Mouse (Mus musculus) neural tube, embryonic 12.5 days (tissue): ENCODE measurements around the gene BC003965. TPM values are rescaled to one million over a fixed set of nuclear protein-coding genes. Genes with fewer than 3 reads are reported as not detected.

Experiments used
- ATAC-seq: fragments of 200-750 bp; cut with Nextera tagmentation; 2 replicates; pipeline ENCODE4 v1.8.0; 2017; ENCODE audit warnings: low read depth, mild to moderate bottlenecking, moderate TSS enrichment, moderate library complexity; ENCODE audit not compliant: low FRiP score
- H3K27ac ChIP-seq: fragments of 300-500 bp; sonication (generic); 2 replicates; pipeline ENCODE4 v1.5.1; 2016
- H3K27me3 ChIP-seq: fragments of 300-500 bp; sonication (generic); replicated peaks from 2 replicates; pipeline ENCODE4 v1.6.1; 2016; ENCODE audit warnings: mild to moderate bottlenecking
- H3K36me3 ChIP-seq: fragments of 300-500 bp; sonication (generic); 2 replicates; pipeline ENCODE4 v1.6.1; 2016; ENCODE audit warnings: mild to moderate bottlenecking
- H3K4me1 ChIP-seq: fragments of 300-500 bp; sonication (generic); 2 replicates; pipeline ENCODE4 v1.6.1; 2016
- H3K4me2 ChIP-seq: fragments of 300-500 bp; sonication (generic); replicated peaks from 2 replicates; pipeline ENCODE4 v1.6.1; 2016; ENCODE audit warnings: mild to moderate bottlenecking
- H3K4me3 ChIP-seq: fragments of 300-500 bp; sonication (generic); 2 replicates; pipeline ENCODE4 v1.5.1; 2016
- H3K9ac ChIP-seq: fragments of 300-500 bp; sonication (generic); 2 replicates; pipeline ENCODE4 v1.6.1; 2016; ENCODE audit warnings: mild to moderate bottlenecking
- H3K9me3 ChIP-seq: fragments of 300-500 bp; sonication (generic); 2 replicates; pipeline ENCODE4 v1.6.1; 2016; ENCODE audit warnings: mild to moderate bottlenecking
- WGBS: fragments of 180-500 bp; shearing (Covaris S2); methylation state at CpG from one replicate; pipeline ENCODE4 v1.1.7; 2016; 5-methylcytosine and 5-hydroxymethylcytosine counted together
- polyA plus RNA-seq: library from polyadenylated mRNA; unstranded; fragments of >200 nt; fragmentation: Nextera tagmentation; extraction: Ambion mirVana; gene quantifications from 2 replicates; pipeline ENCODE4 v1.2.1, GENCODE M21; 2016

BC003965 gene
- polyA plus RNA-seq: 34.1 and 36.2 TPM in 2 replicates

DNA sequence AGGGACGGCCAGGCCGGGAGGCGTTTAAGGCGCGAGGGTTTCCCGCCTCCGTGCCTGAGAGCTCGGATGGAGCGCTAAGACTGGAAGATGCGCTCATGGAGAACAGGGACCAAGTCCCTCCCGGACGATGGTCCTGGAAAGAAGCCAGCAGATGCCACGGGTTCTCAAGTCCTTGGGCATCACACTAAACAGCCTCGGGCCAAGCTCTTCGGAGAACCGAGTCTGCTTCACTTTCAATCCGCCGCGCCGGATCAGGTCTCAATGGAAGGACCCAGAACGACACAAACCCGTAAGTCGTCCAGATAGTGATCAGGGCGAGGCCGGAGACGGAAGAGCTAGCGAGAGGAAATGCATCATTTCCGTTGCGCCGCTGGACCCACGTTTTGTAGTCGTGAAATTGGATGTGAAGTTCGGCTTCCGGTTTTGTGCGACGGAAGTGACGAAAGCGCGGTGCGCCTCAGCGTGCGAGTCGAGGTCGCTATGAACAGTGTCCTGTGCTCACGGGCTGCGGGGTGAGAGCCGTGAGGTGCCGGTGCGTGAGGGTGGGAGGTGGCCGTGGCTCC, at the start of gene BC003965:
Gene BC003965, plus strand, starts transcription at position 426 of the 563 bp plus-strand sequence.
- under 1% methylated on average over 50 of the region's 50 CpGs for WGBS

DNA sequence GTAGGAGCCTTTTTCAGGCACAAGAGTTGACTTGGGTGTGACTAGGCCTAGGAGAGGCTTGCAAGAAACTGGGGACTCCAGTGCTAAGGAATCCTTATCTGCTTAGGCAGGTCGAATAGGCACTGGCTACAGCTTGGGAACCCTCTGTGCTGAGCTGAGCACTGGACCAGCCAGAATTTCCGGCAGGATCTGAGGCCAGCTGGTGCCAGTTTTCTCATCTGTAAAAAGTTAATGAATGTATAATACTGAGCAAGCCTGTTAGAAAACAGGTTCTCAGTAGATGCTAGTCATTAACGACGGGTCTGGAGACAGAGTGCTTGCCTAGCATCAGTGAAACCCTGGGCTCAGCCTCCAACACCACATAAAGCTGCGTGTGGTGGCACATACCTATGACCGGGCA, 48.7 kb upstream of the BC003965 start:
- Histone ChIP-seq H3K4me3 (no peak overlapping the region), H3K36me3 (no peaks in the 10 kb centered on the region; the same call in 1 of the 2 replicates), H3K9ac (no peak overlapping the region), H3K4me1 (peaks cover 14% of the 10 kb centered on the region), H3K27me3 (no peaks in the 10 kb centered on the region), H3K9me3 (no peaks in the 10 kb centered on the region), H3K4me2 (no peak overlapping the region), H3K27ac (no peak overlapping the region)
- 91% methylated on average over 6 of the region's 6 CpGs for WGBS
- no peak for ATAC-seq

More for the DNA sequence above, at the start of gene BC003965:
- Histone ChIP-seq H3K27me3 (no peaks in the 10 kb centered on the region), H3K4me2 (peak within 1 kb of the TSS; percentile 96), H3K9ac (peak within 1 kb of the TSS; percentile 87), H3K4me3 (peak within 1 kb of the TSS; percentile 78), H3K9me3 (no peaks in the 10 kb centered on the region), H3K4me1 (peaks cover 17% of the 10 kb centered on the region), H3K27ac (peak within 1 kb of the TSS; percentile 76), H3K36me3 (no peaks in the 10 kb centered on the region)
- peak; percentile 84 for ATAC-seq

DNA sequence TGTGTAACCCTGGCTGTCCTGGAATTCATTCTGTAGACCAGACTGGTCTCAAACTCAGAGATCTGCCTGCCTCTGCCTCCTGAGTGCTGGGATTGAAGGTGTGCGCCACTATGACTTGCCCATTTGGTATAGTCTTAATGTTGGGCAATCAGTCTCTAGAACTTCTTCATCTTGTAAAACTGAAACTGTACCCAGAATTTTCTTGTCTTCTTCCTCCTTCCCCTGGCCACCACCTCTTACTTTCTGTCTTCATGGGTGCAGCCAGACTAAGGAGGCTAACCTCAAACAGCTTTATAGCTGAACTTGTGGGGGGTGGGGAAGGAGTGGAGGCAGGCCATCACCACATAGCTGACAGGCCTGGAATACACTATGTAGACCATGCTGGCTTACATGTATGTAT, 45.6 kb upstream of the BC003965 start:
- ATAC-seq: no peak
- H3K36me3 ChIP-seq: no peaks in the 10 kb centered on the region; the same call in 1 of the 2 replicates
- H3K9me3 ChIP-seq: no peaks in the 10 kb centered on the region
- H3K4me2 ChIP-seq: no peak overlapping the region
- WGBS: 93% methylated on average over 1 of the region's 1 CpGs
- H3K27me3 ChIP-seq: no peaks in the 10 kb centered on the region
- peaks cover 13% of the 10 kb centered on the region for H3K4me1 ChIP-seq
- no peak overlapping the region for H3K9ac ChIP-seq
- no peak overlapping the region for H3K27ac ChIP-seq
- no peak overlapping the region for H3K4me3 ChIP-seq

DNA sequence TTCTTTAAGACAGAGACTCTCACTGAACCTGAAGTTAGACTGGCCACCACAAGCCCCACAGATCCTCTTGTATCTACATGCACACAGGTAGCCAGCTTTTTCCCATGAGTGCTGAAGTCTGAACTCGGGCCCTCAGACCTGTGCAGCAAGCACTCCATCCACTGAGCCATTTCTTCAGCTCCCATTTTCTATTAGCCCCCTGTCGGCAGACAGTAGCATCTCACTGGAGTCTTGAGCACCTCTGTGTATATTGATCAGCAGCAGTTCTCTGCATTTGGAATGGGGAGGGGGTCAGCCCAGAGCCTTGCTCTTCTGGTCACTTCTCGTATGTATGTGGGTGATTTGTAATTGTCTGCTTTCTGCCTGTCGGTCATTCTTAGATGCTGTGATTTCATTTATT, 44.4 kb upstream of the BC003965 start:
- H3K36me3 ChIP-seq: peaks cover 6% of the 10 kb centered on the region; the same call in 1 of the 2 replicates
- H3K9me3 ChIP-seq: no peaks in the 10 kb centered on the region
- 0 out of 2 replicates have a peak, but pooled peaks cover 4% of the 10 kb centered on the region for H3K4me1 ChIP-seq
- no peaks in the 10 kb centered on the region for H3K27me3 ChIP-seq
- ATAC-seq: no peak
- H3K27ac ChIP-seq: no peak overlapping the region
- 74% methylated on average over 4 of the region's 4 CpGs for WGBS
- no peak overlapping the region for H3K4me3 ChIP-seq
- no peak overlapping the region for H3K4me2 ChIP-seq
- no peak overlapping the region for H3K9ac ChIP-seq

DNA sequence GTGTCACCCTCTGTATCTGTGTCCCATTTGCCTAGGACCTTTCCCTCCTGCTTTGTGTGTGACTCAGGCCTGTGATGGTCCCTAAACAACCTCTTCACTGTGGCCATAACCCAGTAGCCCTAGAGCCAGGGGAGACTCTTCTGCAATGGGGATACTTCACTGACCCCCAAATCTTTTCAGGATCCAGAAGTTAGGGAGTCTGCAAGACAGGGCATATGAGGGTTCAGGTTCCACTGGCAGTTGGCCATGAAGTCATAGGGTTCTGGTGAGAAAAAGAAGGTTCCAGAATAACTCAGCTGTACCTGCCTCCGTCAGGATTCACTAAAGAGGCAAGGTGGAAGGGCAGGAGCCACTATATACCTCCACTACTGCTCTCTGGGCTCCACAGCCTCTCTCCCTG, 22.2 kb upstream of the BC003965 start, which contains the start of gene Ccdc154:
Gene Ccdc154, plus strand, starts transcription at position 301 of the 400 bp plus-strand sequence.
- no peak within 1 kb of the TSS for H3K4me3 ChIP-seq
- H3K9me3 ChIP-seq: no peaks in the 10 kb centered on the region
- H3K4me1 ChIP-seq: no peaks in the 10 kb centered on the region
- H3K4me2 ChIP-seq: no peak within 1 kb of the TSS
- H3K9ac ChIP-seq: no peak within 1 kb of the TSS
- no peaks in the 10 kb centered on the region for H3K27me3 ChIP-seq
- H3K27ac ChIP-seq: no peak within 1 kb of the TSS
- 82% methylated on average over 1 of the region's 1 CpGs for WGBS
- ATAC-seq: no peak
- H3K36me3 ChIP-seq: peaks cover 44% of the 10 kb centered on the region

DNA sequence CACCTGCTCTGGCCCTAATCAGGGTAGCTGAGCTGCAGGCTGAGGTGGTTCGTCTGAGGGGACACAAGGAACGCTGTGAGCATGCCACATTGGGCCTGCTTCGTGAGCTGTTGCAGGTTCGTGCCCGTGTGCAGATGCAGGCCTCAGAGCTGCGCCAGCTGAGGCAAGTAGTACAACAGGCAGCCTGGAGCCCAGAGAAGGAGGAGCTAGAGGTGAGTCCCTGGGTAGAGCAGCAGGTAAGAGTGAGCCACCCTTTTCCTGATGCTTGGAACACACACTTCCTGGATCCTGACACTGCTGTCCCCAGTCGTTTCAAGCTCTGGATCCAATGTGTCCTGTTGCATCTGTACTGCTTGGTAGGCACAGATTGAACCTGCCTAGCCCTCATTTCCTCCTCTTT, 21.0 kb upstream of the BC003965 start:
- Histone ChIP-seq H3K9me3 (no peaks in the 10 kb centered on the region), H3K9ac (no peak overlapping the region), H3K36me3 (peaks cover 33% of the 10 kb centered on the region), H3K4me3 (no peak overlapping the region), H3K4me1 (no peaks in the 10 kb centered on the region), H3K27me3 (no peaks in the 10 kb centered on the region), H3K27ac (no peak overlapping the region), H3K4me2 (no peak overlapping the region)
- 82% methylated on average over 7 of the region's 7 CpGs for WGBS
- ATAC-seq: no peak

DNA sequence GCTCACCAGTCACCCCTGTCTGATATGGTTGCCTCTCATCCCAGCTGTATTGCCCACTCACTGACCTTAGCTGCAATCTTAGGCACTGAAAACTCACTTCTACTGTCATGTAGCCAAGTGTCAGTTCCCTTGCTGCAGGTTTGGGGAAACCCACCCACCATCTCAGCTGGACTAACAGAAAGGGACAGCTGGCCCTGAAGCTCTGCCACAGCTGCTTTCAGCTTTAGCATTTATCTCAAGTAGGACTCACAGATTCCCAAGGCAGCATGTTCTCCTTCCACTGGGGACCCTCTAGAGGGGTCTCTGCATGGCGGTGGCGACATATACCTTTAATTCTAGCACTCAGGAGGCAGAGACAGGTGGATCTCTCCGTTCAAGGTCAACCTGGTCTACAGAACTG, 19.6 kb upstream of the BC003965 start:
- peaks cover 23% of the 10 kb centered on the region for H3K36me3 ChIP-seq
- no peaks in the 10 kb centered on the region for H3K4me1 ChIP-seq
- no peak overlapping the region for H3K4me3 ChIP-seq
- H3K9me3 ChIP-seq: no peaks in the 10 kb centered on the region
- H3K4me2 ChIP-seq: no peak overlapping the region
- H3K27ac ChIP-seq: no peak overlapping the region
- no peak for ATAC-seq
- H3K9ac ChIP-seq: no peak overlapping the region
- WGBS: 88% methylated on average over 3 of the region's 3 CpGs
- no peaks in the 10 kb centered on the region for H3K27me3 ChIP-seq

DNA sequence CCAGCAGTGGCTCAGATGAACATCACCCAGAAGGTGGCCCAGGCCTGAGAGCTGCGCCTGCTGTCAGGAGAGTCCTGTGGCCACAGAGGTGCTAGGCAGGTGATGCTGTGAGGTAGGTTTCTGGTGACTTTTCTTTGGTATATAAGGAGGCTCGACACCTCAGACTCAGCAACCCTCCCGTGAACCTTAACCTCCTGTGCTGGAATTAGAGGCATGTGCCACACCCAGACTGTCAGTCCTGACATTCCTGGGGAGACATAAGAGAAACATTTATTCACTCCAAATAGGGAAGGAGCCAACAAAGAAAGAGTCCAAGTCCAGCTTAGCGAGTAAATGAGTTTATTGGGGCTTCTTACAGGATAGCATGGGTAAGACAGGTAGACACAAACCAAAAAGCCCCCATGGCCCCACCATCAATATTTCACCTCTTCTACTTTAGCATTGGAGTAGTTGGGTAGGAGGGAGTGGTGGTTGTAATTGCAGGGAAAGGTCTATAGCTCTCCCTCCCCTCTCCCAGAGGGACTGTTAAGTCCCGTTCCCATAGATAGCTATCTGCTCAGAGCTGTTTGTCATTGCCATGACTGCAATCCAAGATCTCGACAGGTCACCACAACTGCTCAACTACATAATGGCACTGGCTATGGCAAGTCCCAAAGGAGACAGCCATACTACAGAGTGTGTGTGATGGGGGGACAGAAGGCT, 18.2 kb upstream of the BC003965 start:
- Histone ChIP-seq H3K4me2 (no peak overlapping the region), H3K4me1 (no peaks in the 10 kb centered on the region), H3K4me3 (no peak overlapping the region), H3K27ac (no peak overlapping the region), H3K9ac (no peak overlapping the region), H3K9me3 (no peaks in the 10 kb centered on the region), H3K36me3 (peaks cover 9% of the 10 kb centered on the region), H3K27me3 (no peaks in the 10 kb centered on the region)
- WGBS: 68% methylated on average over 6 of the region's 6 CpGs
- ATAC-seq: no peak

DNA sequence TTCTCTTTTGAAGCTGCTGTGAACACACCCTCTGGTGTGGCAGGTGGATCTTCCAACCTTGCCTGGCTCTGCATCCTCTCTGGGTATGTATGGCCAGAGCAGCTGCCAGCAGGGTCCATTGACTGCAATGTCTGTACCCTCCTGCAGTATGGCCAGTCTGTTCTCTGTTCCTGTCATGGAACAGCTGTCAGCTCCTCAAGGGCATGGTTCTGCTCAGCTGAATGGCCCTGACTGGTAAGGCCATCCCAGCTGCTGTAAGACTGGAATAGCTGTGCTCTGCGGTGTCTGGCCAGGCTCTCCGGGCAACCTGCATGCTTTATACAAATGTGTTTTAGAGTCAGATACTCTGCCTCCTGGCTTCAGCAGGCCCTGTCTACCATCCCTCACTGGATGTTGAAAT, 14.6 kb upstream of the BC003965 start:
- H3K9ac ChIP-seq: no peak overlapping the region
- no peaks in the 10 kb centered on the region for H3K27me3 ChIP-seq
- no peak overlapping the region for H3K27ac ChIP-seq
- WGBS: 96% methylated on average over 2 of the region's 2 CpGs
- ATAC-seq: no peak
- H3K4me1 ChIP-seq: no peaks in the 10 kb centered on the region
- no peaks in the 10 kb centered on the region for H3K9me3 ChIP-seq
- H3K4me2 ChIP-seq: no peak overlapping the region
- no peaks in the 10 kb centered on the region for H3K36me3 ChIP-seq
- H3K4me3 ChIP-seq: no peak overlapping the region

DNA sequence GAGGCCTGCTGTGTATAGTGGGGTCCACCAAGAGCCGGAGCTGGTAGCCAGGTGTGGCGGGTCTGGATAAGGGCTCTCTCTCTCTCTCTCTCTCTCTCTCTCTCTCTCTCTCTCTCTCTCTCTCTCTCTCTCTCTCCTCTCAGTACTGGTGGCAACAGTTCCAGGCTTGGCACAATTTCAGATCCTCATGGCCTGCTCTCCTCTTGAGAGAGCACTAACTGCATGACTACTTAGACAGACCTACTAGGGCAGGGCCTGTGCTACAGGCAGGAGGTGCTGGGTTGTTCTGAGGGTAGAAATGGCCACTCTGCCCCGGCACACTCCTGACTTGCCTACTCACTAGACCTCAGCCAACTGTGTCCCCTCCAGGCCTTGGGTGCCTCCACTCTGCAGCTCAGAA, 11.8 kb upstream of the BC003965 start:
- no peak for ATAC-seq
- WGBS: 91% methylated on average over 3 of the region's 3 CpGs
- no peak overlapping the region for H3K9ac ChIP-seq
- H3K9me3 ChIP-seq: no peaks in the 10 kb centered on the region
- no peak overlapping the region for H3K27ac ChIP-seq
- no peaks in the 10 kb centered on the region for H3K27me3 ChIP-seq
- H3K4me2 ChIP-seq: no peak overlapping the region
- no peaks in the 10 kb centered on the region for H3K36me3 ChIP-seq
- no peak overlapping the region for H3K4me3 ChIP-seq
- no peaks in the 10 kb centered on the region for H3K4me1 ChIP-seq

DNA sequence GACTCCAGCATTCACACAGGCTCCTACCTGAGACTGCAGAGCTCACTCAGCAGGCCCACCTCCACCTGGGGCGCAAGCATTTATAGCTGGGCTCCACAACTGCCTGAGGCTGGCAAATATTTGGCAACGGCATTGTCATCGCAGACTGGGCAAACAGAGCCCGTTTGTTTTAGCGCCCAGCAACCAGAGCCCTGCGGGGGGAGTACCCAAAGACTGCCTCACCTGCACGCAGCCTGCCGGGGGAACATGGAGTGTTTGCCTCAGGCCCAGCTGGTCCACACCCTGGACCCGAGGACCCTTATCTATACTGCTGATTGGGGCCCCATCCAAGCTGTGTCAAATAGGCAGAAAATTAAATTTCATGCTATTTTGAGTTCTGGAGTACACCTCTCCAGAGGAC, 8.9 kb upstream of the BC003965 start, which contains the start of gene Gm38655:
Gene Gm38655, minus strand, starts transcription at position 61 of the 400 bp plus-strand sequence.
- no peak for ATAC-seq
- WGBS: 63% methylated on average over 9 of the region's 9 CpGs
- H3K4me2 ChIP-seq: no peak within 1 kb of the TSS
- no peaks in the 10 kb centered on the region for H3K9me3 ChIP-seq
- peak within 1 kb of the TSS; percentile 26; the same call in 1 of the 2 replicates for H3K9ac ChIP-seq
- no peaks in the 10 kb centered on the region for H3K36me3 ChIP-seq
- no peak within 1 kb of the TSS for H3K4me3 ChIP-seq
- H3K4me1 ChIP-seq: no peaks in the 10 kb centered on the region
- no peak within 1 kb of the TSS for H3K27ac ChIP-seq
- H3K27me3 ChIP-seq: no peaks in the 10 kb centered on the region; the same call in 1 of the 2 replicates

DNA sequence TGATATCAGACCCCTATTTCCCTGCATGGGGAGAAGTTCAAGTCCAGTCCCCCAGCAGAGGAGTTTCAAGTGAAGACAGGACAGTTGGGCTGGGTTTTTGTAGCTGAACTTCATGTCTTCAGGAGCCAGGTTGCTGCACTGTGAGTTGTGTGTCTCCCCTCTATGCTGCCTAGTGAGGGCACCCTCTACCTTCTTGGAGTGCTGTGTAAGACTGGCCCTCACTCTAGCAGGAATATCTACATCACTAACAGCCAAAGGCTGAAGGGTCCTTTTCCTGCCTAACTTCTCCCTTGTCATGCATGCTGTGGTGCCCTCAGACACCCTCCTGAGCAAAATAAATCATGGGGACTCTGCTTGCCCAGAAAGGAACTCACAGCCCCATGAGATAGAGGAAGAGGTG, 1.1 kb upstream of the BC003965 start:
- Histone ChIP-seq H3K9ac (0 out of 2 replicates have a peak overlapping the region, but pooled peaks have one; percentile 87), H3K27ac (no peak overlapping the region), H3K9me3 (no peaks in the 10 kb centered on the region), H3K4me2 (peak overlapping the region; percentile 96), H3K4me3 (no peak overlapping the region), H3K36me3 (no peaks in the 10 kb centered on the region), H3K27me3 (no peaks in the 10 kb centered on the region; the same call in 1 of the 2 replicates), H3K4me1 (peaks cover 15% of the 10 kb centered on the region)
- no peak for ATAC-seq
